Mouse (Mus musculus): ENCODE measurements around the gene Msrb3. TPM values are rescaled to one million over a fixed set of nuclear protein-coding genes. Genes with fewer than 3 reads are reported as not detected.

Msrb3 gene
- polyA plus RNA-seq, 1 experiment from 2014 or later: 3.2 TPM

GRCm38 (mm10) chr10:120848677-120849076, 50.2 kb downstream of the Msrb3 start:
- Histone ChIP-seq H3K9me3 (replicated peaks) (no peaks in the 10 kb centered on the region), H3K27me3 (ENCODE audit: low read depth, poor library complexity, severe bottlenecking) (peaks cover 4% of the 10 kb centered on the region; the same call in 1 of the 2 replicates), H3K4me3 (no peak overlapping the region), H3K27ac (replicated peaks) (no peak overlapping the region), H3K36me3 (no peaks in the 10 kb centered on the region), H3K4me1 (peaks cover 14% of the 10 kb centered on the region)
- 79% methylated on average over 7 of the region's 7 CpGs for WGBS
- no peak for DNase-seq (ENCODE audit: low spot score)

GRCm38 (mm10) chr10:120847785-120848184, 51.1 kb downstream of the Msrb3 start:
- Histone ChIP-seq H3K27me3 (ENCODE audit: low read depth, poor library complexity, severe bottlenecking) (0 out of 2 replicates have a peak, but pooled peaks cover 4% of the 10 kb centered on the region), H3K9me3 (replicated peaks) (no peaks in the 10 kb centered on the region), H3K4me3 (no peak overlapping the region), H3K36me3 (no peaks in the 10 kb centered on the region), H3K4me1 (peaks cover 5% of the 10 kb centered on the region), H3K27ac (replicated peaks) (no peak overlapping the region)
- WGBS: 74% methylated on average over 4 of the region's 4 CpGs
- no peak for DNase-seq (ENCODE audit: low spot score)

GRCm38 (mm10) chr10:120839966-120840365, 58.9 kb downstream of the Msrb3 start:
- no peak overlapping the region for H3K4me3 ChIP-seq
- no peaks in the 10 kb centered on the region for H3K36me3 ChIP-seq
- no peak overlapping the region for H3K27ac ChIP-seq (replicated peaks)
- H3K4me1 ChIP-seq: no peaks in the 10 kb centered on the region
- WGBS: 90% methylated on average over 7 of the region's 7 CpGs
- H3K27me3 ChIP-seq (ENCODE audit: low read depth, poor library complexity, severe bottlenecking): no peaks in the 10 kb centered on the region
- H3K9me3 ChIP-seq (replicated peaks): no peaks in the 10 kb centered on the region
- no peak for DNase-seq (ENCODE audit: low spot score)

- H3K27me3 ChIP-seq (ENCODE audit: low read depth, poor library complexity, severe bottlenecking): no peaks in the 10 kb centered on the region
- 100% methylated on average over 1 of the region's 1 CpGs for WGBS
- H3K27ac ChIP-seq (replicated peaks): no peak overlapping the region
- no peak for DNase-seq (ENCODE audit: low spot score)
- H3K4me1 ChIP-seq: no peaks in the 10 kb centered on the region
- H3K9me3 ChIP-seq (replicated peaks): no peaks in the 10 kb centered on the region
- H3K36me3 ChIP-seq: no peaks in the 10 kb centered on the region
- H3K4me3 ChIP-seq: no peak overlapping the region
Observed at GRCm38 (mm10) chr10:120834531-120834930, 64.4 kb downstream of the Msrb3 start.

- no peak overlapping the region for H3K27ac ChIP-seq (replicated peaks)
- H3K4me3 ChIP-seq: no peak overlapping the region
- no peak for DNase-seq (ENCODE audit: low spot score)
- no peaks in the 10 kb centered on the region for H3K4me1 ChIP-seq
- H3K27me3 ChIP-seq (ENCODE audit: low read depth, poor library complexity, severe bottlenecking): no peaks in the 10 kb centered on the region
- no peaks in the 10 kb centered on the region for H3K36me3 ChIP-seq
- H3K9me3 ChIP-seq (replicated peaks): no peaks in the 10 kb centered on the region
Observed at GRCm38 (mm10) chr10:120833836-120834235, 65.1 kb downstream of the Msrb3 start.

GRCm38 (mm10) chr10:120827761-120828160, 71.1 kb downstream of the Msrb3 start:
- DNase-seq (ENCODE audit: low spot score): no peak
- WGBS: 91% methylated on average over 12 of the region's 12 CpGs
- 0 out of 2 replicates have a peak overlapping the region, but pooled peaks have one; percentile 6 for H3K27ac ChIP-seq (replicated peaks)

GRCm38 (mm10) chr10:120826795-120827669, 71.9 kb downstream of the Msrb3 start:
- Histone ChIP-seq H3K27ac (replicated peaks) (no peak overlapping the region), H3K9me3 (replicated peaks) (no peaks in the 10 kb centered on the region), H3K4me1 (peaks cover 20% of the 10 kb centered on the region), H3K36me3 (no peaks in the 10 kb centered on the region), H3K27me3 (ENCODE audit: low read depth, poor library complexity, severe bottlenecking) (no peaks in the 10 kb centered on the region), H3K4me3 (no peak overlapping the region)
- DNase-seq (ENCODE audit: low spot score): no peak
- WGBS: 88% methylated on average over 27 of the region's 27 CpGs

More at GRCm38 (mm10) chr10:120827761-120828160, 71.1 kb downstream of the Msrb3 start:
- peaks cover 19% of the 10 kb centered on the region for H3K4me1 ChIP-seq
- H3K27me3 ChIP-seq (ENCODE audit: low read depth, poor library complexity, severe bottlenecking): no peaks in the 10 kb centered on the region
- H3K9me3 ChIP-seq (replicated peaks): no peaks in the 10 kb centered on the region
- no peak overlapping the region for H3K4me3 ChIP-seq
- H3K36me3 ChIP-seq: no peaks in the 10 kb centered on the region

GRCm38 (mm10) chr10:120826381-120826780, 72.5 kb downstream of the Msrb3 start:
- Histone ChIP-seq H3K4me3 (no peak overlapping the region), H3K27me3 (ENCODE audit: low read depth, poor library complexity, severe bottlenecking) (no peaks in the 10 kb centered on the region), H3K4me1 (peaks cover 26% of the 10 kb centered on the region), H3K27ac (replicated peaks) (no peak overlapping the region), H3K36me3 (no peaks in the 10 kb centered on the region), H3K9me3 (replicated peaks) (no peaks in the 10 kb centered on the region)
- DNase-seq (ENCODE audit: low spot score): no peak
- 90% methylated on average over 7 of the region's 7 CpGs for WGBS

GRCm38 (mm10) chr10:120825594-120825993, 73.3 kb downstream of the Msrb3 start:
- Histone ChIP-seq H3K27ac (replicated peaks) (0 out of 2 replicates have a peak overlapping the region, but pooled peaks have one; percentile 33), H3K36me3 (no peaks in the 10 kb centered on the region), H3K4me1 (peaks cover 34% of the 10 kb centered on the region), H3K27me3 (ENCODE audit: low read depth, poor library complexity, severe bottlenecking) (no peaks in the 10 kb centered on the region), H3K9me3 (replicated peaks) (no peaks in the 10 kb centered on the region), H3K4me3 (no peak overlapping the region)
- no peak for DNase-seq (ENCODE audit: low spot score)
- 60% methylated on average over 11 of the region's 11 CpGs for WGBS

GRCm38 (mm10) chr10:120821491-120822358, 77.2 kb downstream of the Msrb3 start:
- Histone ChIP-seq H3K36me3 (no peaks in the 10 kb centered on the region), H3K27ac (replicated peaks) (no peak overlapping the region), H3K27me3 (ENCODE audit: low read depth, poor library complexity, severe bottlenecking) (peaks cover 5% of the 10 kb centered on the region; the same call in 1 of the 2 replicates), H3K4me1 (peaks cover 34% of the 10 kb centered on the region), H3K9me3 (replicated peaks) (no peaks in the 10 kb centered on the region), H3K4me3 (no peak overlapping the region)
- 63% methylated on average over 20 of the region's 20 CpGs for WGBS
- no peak for DNase-seq (ENCODE audit: low spot score)

- Histone ChIP-seq H3K27me3 (ENCODE audit: low read depth, poor library complexity, severe bottlenecking) (peaks cover 5% of the 10 kb centered on the region; the same call in 1 of the 2 replicates), H3K4me1 (peaks cover 32% of the 10 kb centered on the region), H3K36me3 (no peaks in the 10 kb centered on the region), H3K9me3 (replicated peaks) (no peaks in the 10 kb centered on the region), H3K4me3 (no peak overlapping the region), H3K27ac (replicated peaks) (no peak overlapping the region)
- 38% methylated on average over 12 of the region's 12 CpGs for WGBS
- DNase-seq (ENCODE audit: low spot score): no peak
Observed at GRCm38 (mm10) chr10:120820781-120821300, 78.1 kb downstream of the Msrb3 start.

- no peaks in the 10 kb centered on the region for H3K36me3 ChIP-seq
- peaks cover 20% of the 10 kb centered on the region for H3K4me1 ChIP-seq
- DNase-seq (ENCODE audit: low spot score): no peak
- WGBS: 92% methylated on average over 5 of the region's 5 CpGs
- H3K4me3 ChIP-seq: no peak overlapping the region
- H3K27ac ChIP-seq (replicated peaks): no peak overlapping the region
- peaks cover 5% of the 10 kb centered on the region; the same call in 1 of the 2 replicates for H3K27me3 ChIP-seq (ENCODE audit: low read depth, poor library complexity, severe bottlenecking)
- H3K9me3 ChIP-seq (replicated peaks): no peaks in the 10 kb centered on the region
Observed at GRCm38 (mm10) chr10:120815290-120815689, 83.6 kb downstream of the Msrb3 start.

All from midbrain, embryonic 10.5 days (tissue).